Mouse (Mus musculus) neural tube, embryonic 10.5 days (tissue): ENCODE measurements at regions not wholly inside any gene's neighbourhood (a gene's known extent, or its start where the extent isn't known, plus 50 kb on each side); places are given as distances from the start of the nearest gene placed in this dataset.

ENCODE experiments used
- DNase-seq: peaks from one replicate; pipeline ENCODE4 v3.0.0-alpha.2; 2017; ENCODE audit warnings: low spot score; ENCODE audit errors: extremely low spot score

DNA sequence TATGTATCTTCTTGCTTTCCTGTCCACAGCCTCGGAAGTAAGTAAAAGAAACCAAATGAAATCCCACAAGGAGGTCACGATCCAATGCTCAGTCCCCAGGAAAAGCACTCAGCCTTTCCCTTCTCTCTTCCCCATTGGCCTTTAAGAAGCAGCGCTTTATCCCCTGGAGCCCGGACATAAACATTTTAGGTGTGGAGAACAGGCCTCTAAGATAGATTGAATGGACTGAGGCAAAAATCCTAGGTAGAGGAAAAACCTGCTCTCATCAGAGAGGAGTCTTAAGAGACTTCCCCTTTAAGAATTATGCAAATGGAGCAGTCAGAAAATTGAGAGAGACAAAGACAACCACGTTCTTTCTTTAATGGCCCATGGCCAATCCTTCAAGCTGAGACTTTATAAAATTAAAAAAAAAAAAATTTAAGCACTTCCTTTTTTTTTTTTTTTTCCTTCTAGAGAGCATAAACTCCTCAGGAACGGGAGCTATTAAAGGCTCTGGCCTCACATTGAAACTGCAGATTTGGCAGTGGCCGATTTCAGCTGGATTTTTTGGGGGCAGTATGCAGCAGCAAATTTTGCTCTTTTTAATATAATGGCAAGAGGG is 1020.5 kb downstream of the 9330182O14Rik start:
- no peak for DNase-seq

DNA sequence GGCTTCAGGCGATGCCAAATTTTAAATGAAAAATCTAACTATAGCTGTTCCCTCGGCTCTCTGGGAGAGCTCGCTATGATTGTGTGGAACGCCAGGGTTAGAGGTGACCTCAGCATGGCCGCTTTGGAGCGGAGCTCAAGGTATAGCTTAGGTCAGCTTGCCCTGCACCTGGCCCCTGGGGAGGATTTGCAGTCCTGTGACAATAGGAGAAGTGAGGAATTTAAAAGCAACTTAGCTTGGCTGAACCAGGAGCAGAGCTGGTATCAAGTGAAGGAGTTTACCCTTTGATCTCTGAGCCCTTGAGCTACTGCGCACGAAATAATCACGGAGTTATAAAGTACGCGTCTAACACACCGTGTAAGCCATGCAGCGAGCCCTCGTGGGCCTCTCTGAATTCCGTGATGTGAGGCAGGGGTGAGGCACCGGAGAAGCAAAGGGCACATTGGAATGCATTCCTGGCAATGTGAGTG is 1021.0 kb downstream of the 9330182O14Rik start:
- peak; percentile 36 for DNase-seq

DNA sequence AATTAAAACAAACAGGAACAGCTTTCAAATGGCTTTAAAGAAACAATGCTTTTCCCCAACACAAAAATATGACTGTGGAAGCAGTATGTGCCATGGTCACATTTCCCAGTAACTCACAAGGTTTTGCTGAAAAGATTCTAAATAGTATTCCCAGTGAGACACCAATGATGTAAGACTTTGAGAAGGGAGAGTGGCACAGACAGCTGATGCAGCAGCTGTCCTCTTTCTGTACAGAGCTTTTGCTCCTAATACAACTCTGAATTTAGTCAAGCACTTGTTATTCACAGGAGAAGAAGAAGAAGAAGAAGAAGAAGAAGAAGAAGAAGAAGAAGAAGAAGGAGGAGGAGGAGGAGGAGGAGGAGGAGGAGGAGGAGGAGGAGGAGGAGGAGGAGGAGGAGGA is 1023.6 kb downstream of the 9330182O14Rik start:
- no peak for DNase-seq

DNA sequence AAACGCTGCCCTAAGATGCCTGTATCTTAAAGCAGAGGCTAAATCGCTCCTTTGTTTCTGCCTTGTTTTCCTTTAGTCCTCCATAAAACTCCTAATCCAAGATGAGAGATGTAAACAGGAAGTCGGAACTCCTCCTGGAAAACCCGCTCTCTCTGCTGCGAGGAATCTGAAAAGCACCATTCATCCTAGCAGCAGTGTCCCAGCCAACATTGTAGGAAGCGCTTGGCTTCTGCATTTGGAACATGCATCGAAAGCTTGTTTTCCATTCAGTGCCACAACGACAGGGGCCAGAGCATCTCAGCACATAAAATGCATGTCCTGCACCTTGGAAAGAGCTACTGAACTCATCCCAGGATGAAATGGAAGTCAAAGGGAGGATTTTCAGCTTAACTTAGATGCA is 1028.1 kb downstream of the 9330182O14Rik start:
- no peak for DNase-seq

DNA sequence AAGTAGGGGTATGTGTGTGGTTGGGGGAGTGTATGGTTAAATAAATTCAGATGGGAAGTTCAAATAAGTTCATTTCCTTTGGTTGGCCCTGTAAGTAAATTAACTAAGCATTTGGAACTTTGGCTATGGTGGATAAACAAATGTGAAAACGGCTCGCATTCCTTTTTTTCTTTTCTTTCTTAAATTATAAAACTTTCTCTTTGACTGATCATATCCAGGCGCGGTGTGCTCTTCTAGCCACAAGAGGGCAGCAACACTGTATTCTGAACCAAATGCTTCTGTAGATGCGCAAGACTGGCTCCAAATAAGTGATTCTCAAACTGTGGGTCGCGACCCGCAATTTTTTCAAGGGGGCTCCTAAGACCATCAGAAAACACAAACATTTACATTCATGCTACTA is 1028.6 kb downstream of the 9330182O14Rik start:
- DNase-seq: peak; percentile 45

DNA sequence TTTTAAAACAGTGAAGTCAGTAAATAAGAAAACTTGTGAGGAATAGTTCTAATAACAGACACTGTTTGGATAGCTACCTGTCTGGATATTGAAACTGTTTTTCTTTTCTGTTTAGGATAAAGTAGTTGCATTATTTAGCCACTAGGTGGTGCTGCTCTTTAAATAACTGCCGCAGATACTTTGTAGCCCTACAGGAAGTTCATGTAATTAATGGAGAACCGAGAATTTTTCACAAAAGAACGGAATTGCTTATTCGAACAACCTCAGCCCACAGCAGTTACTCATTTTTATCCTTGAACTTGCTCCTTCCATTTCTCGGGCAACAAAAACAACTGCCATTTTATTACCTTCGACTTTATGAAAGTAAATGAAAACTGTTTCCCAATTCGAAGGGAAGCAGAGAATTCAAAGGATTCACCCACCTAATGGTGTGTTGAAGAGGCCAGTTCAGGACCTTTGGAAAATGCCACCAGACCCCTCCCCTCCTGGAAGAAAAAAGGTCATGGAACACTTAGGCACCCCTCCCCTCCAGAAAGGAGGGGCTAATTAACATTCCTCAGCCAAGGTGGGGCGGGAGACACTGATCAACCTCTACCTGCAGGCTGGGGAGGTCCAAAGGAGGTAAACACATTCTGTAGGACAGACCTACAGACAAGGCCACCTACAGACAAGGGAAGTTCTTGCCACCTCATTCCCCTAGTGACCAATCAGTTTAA is 1029.6 kb downstream of the 9330182O14Rik start:
- DNase-seq: no peak

DNA sequence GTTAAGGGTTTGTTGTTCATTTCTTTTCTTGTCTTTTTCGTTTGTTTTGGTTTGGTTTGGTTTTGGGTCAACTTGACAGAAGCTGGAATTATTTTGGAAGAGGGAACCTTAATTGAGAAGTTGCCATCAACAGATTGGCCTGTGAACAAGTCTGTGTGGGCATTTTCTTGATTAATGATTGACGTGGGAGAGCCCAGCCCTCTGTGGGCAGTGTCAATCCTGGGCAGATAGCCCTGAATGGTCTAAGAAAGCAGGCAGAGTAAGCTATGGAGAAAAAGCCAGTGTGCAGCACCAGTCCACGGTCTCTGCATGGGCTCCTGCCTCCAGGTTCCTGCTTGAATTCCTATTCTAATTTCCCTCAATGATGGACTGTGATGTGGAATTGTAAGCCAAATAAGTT is 1031.4 kb downstream of the 9330182O14Rik start:
- no peak for DNase-seq

DNA sequence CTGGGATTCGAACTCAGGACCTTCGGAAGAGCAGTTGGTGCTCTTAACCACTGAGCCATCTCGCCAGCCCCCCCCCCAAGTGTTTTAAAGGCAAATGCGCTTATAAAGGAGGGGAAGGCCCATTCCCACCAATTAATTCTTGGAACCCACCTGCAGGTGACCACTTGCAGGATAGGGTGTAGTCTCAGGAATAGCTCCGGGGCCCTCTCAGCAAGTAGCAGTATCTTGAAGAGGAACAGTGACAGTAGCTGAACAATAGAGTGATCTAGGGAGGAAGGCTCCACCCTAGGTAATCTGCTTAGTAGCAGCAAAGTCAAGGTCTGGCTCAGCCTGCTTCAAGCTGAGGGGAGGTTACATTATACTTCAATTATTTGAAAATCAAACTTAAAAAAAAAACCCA is 1056.6 kb downstream of the 9330182O14Rik start:
- no peak for DNase-seq

DNA sequence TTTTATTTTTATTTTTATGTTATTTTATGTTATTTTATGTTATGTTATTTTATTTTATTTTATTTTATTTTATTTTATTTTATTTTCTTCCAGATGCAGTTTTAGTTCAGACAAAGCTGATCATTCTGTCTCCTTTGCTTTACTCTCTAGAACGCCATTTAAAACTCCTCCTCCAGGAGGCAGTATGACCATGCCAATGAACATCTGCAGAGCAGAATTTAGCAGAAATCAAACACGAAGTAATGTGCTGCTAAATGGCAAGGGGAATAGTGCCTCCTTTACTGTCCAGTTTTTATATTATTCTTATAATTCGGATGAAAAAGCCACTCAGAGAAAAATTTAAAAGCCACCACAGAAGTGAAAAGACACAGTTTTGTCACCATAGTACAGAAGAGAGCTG is 1059.1 kb downstream of the 9330182O14Rik start:
- DNase-seq: no peak

DNA sequence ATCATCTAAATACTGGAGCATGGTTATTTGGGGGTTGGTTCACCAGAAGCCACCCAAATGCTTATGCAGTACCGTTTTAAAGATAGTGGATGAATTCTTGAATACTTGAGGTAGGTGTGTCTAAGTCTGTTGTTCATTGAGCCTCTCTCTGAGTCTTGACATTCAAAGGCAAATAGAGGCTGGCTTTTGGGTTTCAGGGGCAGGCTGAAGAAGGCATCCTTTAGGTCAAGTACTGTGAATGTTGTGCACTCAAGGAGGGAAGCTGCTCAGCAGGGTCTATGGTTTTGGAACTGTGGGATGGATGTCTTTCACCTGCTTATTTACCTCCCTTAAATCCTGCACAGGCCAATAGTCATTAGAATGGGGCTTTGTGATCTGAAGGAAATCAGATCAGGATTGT is 1089.6 kb downstream of the 9330182O14Rik start:
- no peak for DNase-seq

DNA sequence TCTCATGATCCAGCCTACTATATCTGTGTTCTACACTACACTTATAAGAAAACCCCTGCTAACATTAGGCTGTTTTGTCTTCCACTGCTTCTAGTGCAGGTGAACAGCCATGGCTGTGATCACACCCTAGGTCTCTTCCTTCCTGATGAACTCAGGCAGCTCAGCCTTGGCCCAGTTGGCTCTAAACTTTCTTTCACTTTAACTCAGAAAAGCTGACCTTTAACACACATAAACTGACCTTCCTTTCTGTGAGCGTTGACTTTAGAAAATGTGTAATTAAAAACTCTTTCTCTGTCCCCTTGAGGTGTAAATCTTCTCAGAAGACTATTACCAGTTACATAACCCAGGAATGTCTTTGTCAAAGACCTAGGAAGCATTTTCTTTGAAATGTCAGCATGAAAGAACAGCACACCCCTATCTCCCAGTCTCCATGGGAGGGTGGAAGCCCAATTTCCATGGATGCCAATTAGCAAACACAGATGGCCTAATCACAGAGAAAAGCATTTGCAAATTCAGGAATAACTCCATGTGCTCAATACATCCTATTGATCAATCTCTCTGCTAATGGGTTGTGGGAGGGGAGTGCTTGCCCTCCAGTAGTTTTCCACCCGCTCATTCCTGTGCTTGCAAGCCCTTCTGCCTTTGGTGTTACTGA is 1098.4 kb downstream of the 9330182O14Rik start:
- DNase-seq: no peak
